Mouse (Mus musculus) heart, postnatal 0 days (tissue): ENCODE measurements around the gene Cep57.

Experiments
- CTCF ChIP-seq: IDR thresholded peaks from 2 replicates; pipeline ENCODE4 v1.5.1; 2016; ENCODE audit warnings: antibody characterized with exemption, control low read depth, low read depth
- EP300 ChIP-seq: IDR thresholded peaks from 2 replicates; pipeline ENCODE4 v1.6.1; 2016; ENCODE audit warnings: antibody characterized with exemption, low read depth

GRCm38 (mm10) chr9:13828087-13828441, 1.2 kb upstream of the Cep57 start:
- TF ChIP-seq CTCF (peak; percentile 8), EP300 (no peak)
